Mouse (Mus musculus) ovary, adult 2 months (tissue): ENCODE results near the gene Caly. TPM values are rescaled to one million over a fixed set of nuclear protein-coding genes. Genes with fewer than 3 reads are reported as not detected.

ENCODE experiments used
- polyA plus RNA-seq: library from polyadenylated mRNA; depleted of rRNA; stranded (reverse); fragments of >200 nt; gene quantifications from 2 replicates; pipeline ENCODE4 v1.2.3, GENCODE M21; 2012; rRNA removed

Caly gene
- 41.3 and 47.0 TPM in 2 replicates for polyA plus RNA-seq

DNA sequence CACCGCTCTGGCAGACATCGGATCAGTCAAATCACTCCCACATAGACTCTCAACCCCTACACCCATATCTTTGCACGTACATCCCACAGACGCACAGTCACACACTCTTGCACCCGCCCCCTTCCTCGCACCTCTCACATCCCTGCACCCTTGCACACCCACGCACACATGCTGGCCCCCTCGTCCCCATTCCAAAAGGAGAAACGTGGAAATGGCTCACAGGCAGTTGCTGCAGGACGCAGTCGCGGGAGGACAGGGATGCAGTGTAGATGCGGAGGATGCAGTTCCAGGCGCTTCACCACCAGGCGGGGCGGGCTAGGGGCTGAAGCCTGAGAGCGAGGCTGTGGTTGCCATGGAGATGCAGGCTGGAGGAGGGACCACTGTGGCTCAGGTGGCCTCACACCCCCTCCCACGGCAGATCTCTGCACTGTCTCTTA is at the start of gene Caly:
TSS of gene Caly (minus strand) at position 307 of the 437 bp plus-strand sequence.

DNA sequence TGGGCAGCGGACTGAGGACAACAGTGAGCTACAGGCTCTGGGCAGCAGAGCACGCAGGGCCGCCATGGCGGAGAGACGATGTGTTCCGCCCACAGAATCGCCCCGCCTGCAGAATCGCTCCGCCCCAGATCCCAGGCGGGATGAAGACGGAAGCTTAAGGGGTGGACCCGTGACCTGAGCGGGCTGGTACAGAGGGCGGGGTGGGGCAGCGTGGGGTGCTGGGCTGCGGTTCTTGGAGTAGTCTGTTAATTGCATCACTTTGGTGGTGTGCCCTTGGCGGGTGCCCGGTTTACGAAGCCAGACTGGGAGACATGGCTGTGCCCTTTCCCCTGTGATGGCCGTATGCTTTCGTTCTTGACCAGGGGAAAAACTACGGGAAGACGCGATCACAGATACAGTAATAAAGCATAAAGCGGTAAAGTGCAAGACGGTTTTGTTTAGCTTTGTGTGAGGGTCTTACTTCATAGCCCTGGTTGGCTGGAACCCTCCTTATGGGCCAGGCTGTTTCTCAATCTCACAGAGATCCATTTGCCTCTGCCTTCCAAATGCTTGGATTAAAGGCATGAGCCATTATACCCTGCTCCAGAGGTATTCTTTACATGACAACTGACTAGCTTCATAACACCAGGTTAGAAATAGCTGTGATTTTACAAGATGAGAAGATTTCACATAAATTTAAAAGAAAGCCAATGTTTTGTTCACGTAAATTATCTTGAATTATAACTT is 34.1 kb upstream of the Caly start, which contains the start of gene Echs1:
TSS of gene Echs1 (minus strand) at position 148 of the 726 bp plus-strand sequence.

DNA sequence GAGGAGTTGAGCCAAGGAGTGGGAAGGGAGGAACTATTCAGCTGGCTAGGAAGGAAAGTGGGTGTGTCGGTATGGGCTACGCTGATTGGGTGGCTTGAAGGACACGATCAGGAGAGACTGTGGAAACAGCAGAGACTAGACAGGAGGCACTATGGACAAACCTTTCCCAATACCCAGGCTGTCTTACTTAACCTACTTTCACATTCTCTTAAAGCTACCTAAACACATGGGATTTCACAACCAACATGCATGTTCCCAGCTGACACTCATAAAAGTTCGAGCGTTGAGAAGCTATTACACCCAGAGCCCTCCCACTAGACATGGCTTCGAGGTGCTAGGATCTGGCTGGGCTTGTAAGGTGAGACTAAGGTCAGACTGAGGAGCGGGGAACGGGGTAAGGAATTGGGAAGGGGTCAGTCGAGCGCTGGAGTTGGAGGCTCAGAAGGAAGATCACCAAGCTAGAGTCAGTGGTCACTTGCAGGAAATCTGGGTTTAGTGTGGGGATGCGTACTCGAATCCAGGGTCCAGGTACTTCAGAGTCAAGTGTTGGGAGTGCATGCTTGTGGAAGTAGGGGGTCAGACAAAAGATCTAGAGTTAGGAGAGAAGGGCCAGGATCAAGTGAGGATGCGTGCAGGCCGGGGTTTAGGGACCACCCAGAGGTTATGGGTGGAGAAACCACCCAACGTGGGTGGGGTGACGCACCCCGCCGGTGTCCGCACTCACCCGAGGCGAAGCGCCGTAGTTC is 33.4 kb upstream of the Caly start, which contains the start of gene Paox:
TSS of gene Paox (plus strand) at position 217 of the 746 bp plus-strand sequence.

DNA sequence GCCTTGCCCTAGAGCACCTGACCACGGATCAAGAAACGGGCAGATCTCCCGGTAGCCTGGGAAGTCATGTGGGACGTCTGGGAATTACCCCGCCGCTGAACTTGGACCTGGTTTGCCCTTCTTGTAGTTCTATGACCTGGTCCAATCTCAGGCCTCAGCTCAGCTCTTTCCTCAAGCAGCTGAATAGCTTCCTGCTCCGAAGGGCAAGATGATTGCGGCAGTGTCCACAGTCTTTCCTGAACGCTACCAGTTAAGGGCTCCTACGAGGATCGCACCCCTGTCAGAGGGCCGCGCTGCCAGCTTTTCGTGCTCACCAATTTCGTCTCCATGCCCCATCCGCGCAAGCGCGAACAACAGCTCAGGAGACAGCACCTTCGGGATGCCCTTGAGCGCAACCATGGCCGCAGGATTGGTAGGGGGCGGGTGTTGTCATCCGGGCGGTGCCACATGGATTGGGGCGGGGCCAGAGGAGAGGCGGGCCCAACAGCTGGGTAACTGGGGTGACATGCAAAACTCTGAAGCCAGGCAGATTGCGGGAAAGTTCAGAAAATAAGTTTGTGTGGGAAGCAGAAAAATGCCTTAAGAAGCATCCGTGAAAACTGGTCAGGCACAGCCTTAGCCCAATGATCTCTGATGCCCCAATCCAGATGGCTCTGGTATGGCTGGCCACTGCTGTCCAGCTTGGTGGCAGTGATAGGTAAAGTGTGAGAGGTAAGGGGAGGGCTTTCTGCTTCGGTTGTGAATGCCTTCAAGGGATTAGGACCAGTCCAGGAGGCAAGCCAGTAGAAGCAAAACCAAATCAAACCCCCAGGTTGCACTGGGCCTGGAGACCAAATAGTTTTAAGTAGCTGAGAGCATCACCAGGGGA is 19.9 kb upstream of the Caly start, which contains the start of gene Fuom:
TSS of gene Fuom (minus strand) at position 449 of the 868 bp plus-strand sequence.

DNA sequence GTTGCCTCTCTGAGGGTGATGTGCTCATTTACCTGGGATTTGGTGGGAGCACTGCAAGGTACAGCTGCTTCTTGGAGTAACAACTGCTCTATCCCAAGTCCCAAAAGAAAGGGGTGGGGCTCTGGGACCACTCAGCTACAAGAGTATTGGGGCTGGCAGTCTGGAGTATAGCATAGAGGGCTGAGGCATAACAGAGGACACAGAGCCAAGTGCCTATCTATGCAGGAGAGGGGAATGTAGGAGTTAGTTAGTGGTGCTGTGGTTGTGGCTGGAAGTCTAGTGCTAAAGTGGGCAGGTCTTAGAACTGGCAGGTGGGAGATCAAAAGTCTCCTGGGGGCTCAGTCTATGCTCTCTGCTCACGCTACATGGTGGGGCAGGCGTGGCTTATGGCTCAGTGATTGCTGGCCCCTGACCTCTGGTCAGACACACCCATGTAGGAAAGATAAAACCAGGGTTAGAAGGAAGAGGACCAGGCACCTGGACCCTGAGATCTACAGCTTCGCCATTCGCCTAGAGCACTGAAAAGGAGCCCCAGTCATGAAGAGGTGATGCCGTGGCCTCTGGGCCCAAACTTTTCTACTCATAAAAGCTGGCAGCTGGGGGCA is 10.7 kb upstream of the Caly start, which contains the start of gene Prap1:
TSS of gene Prap1 (plus strand) at position 472 of the 605 bp plus-strand sequence.

DNA sequence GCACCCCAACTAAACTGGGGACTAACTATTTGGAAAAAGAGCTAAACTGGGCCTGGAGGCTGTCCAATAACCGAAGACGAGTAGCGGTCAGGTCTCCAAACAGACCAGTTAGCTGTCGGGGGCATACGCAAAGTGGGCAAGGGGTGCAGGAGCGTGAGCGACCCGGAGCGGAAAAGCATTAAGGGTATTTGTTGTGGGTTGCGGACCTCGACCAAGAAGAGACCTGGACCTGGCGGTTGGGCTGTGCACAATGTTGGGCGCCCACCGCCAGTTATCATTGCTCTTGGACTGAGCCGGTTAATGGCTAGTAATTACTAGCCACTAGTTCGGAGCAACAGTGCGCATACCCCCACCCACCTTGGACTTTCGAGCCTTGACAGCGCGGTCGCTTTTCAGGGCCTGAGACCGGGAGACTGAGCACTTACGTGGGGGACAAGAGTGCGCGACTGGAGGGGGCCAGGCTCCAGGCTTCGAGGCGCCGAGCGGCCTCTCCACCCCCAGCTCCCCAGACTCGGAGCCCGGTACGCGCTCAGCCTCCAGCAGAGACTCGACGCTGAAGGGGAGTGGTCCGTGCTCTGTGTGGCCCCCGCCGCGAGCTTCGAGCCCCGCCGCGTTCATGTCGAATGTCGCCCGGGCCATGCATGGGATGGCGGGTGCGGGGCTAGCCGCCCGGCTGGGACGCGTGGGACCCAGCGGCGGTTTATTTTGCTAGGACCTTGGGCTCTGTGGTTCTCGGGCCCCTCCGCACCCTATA is 33.8 kb downstream of the Caly start, which contains the start of gene Msx3:
TSS of gene Msx3 (minus strand) at position 729 of the 754 bp plus-strand sequence.

DNA sequence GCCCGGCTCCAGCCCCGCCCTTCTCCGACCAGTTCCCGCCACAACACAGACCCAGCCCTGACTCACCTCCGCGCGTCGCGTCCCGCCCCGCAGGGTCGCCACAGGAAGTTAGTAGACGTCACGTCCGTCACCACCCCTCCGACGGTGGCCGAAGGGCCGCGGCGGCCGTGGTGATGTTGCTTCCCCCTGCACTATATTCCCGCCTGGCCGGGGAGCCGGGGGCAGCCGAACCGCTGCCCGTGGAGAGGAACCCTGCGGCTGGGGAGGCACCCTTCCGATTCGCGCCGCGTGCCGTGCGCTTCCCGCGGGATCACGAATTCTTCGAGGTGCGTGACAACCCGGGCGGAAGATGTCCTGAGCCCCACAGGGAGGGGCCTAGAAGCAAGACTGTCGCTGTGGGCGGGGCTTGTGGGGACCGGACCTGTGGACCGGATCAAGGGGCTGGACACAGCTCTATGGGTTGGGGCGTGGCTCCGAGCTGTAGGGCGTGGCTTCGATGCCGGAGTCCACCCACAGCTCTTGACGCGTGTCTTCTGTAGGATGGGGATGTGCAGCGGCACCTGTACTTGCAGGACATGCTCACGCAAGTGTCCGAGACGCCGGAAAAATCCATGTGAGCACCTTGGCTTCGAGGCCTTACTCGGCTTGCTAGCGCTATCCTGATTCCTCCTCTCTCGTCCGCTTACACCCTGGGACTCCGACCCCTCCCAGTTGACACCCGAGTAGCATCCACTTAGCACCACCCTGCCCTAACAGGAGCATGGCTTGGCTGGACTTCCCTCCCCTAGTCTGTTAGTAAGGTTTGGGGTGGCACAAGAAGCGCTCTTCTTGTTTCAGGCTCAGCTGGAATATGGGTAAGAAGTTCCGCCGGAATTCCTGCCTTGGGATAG is 45.8 kb downstream of the Caly start, which contains the start of the genes Zfp511 and Tubgcp2:
TSS of gene Zfp511 (plus strand) at position 111 of the 890 bp plus-strand sequence.
TSS of gene Tubgcp2 (minus strand) at position 389 of the 890 bp plus-strand sequence.

Other genes starting within 250 kb of the Caly start
- 1.2 and 1.9 TPM in 2 replicates for gene Adgra1, start 248.4 kb downstream of the Caly start, polyA plus RNA-seq
- gene Kndc1, start 187.9 kb downstream of the Caly start, polyA plus RNA-seq: 4.9 and 5.7 TPM in 2 replicates
- gene Utf1, start 138.8 kb downstream of the Caly start, polyA plus RNA-seq: 1.3 and 1.9 TPM in 2 replicates
- gene 6430531B16Rik, start 103.8 kb downstream of the Caly start, polyA plus RNA-seq: 5.4 and 5.9 TPM in 2 replicates
- gene Adam8, start 90.0 kb downstream of the Caly start, polyA plus RNA-seq: 64.5 and 90.2 TPM in 2 replicates
- gene Zfp511, start 46.2 kb downstream of the Caly start, polyA plus RNA-seq: 66.3 and 117 TPM in 2 replicates
- gene Tubgcp2, start 45.9 kb downstream of the Caly start, polyA plus RNA-seq: 36.3 and 43.5 TPM in 2 replicates
- 1.1 and 1.6 TPM in 2 replicates for gene Msx3, start 33.5 kb downstream of the Caly start, polyA plus RNA-seq
- 26.7 and 333 TPM in 2 replicates for gene Prap1, start 10.8 kb upstream of the Caly start, polyA plus RNA-seq
- gene Fuom, start 19.9 kb upstream of the Caly start, polyA plus RNA-seq: 71.6 and 73.8 TPM in 2 replicates
- 14.5 and 23.8 TPM in 2 replicates for gene Paox, start 33.3 kb upstream of the Caly start, polyA plus RNA-seq
- 113 and 126 TPM in 2 replicates for gene Echs1, start 33.9 kb upstream of the Caly start, polyA plus RNA-seq
- gene Mtg1, start 55.0 kb upstream of the Caly start, polyA plus RNA-seq: 24.4 and 25.1 TPM in 2 replicates
- 2.7 and 2.9 TPM in 2 replicates for gene Sprn, start 72.3 kb upstream of the Caly start, polyA plus RNA-seq
- not detected in 2 replicates for gene Olfr522, start 82.2 kb upstream of the Caly start, polyA plus RNA-seq
- not detected in 2 replicates for gene Olfr523, start 90.7 kb upstream of the Caly start, polyA plus RNA-seq
- not detected in 2 replicates for gene Olfr524, start 123.4 kb upstream of the Caly start, polyA plus RNA-seq
- 0.94 and 1.0 TPM in 2 replicates for gene Cd163l1, start 135.7 kb upstream of the Caly start, polyA plus RNA-seq
- 0.06 TPM in 1 of 2 replicates, not detected in the other for gene 5830411N06Rik, start 164.7 kb upstream of the Caly start, polyA plus RNA-seq
- gene Olfr525, start 238.3 kb upstream of the Caly start, polyA plus RNA-seq: not detected in 2 replicates